In genomic region chr1:189860112-189860941, GRCm38 (mm10) we compare ENCODE assay signal across 9 mouse cellular contexts.
A peak's percentile ranks its signal among the peaks of the same experiment; 100 is the strongest.
DNase-seq lines count a peak whose midpoint lies in the region; ATAC-seq and TF ChIP-seq lines count a peak whose summit lies in the region.
"Had no signal": no experiment of that assay in that cellular context is flagged by ENCODE, and none has a peak within 500 bp of the region (broad histone marks: within the 10 kb centered on the region; RNA-seq: fewer than 3 reads in every experiment).

No protein-coding gene starts in this region.

- no peak overlapping the region for H3K9ac ChIP-seq in hindbrain, postnatal 0 days (replicated peaks; ENCODE audit: low read length)
- H3K9ac ChIP-seq in hindbrain, embryonic 11.5 days (ENCODE audit: low read depth, low read length): no peak overlapping the region
- H3K9ac ChIP-seq in embryonic facial prominence, embryonic 13.5 days: no peak overlapping the region

- 84% methylated on average over 17 of the region's 17 CpGs for WGBS in hindbrain, postnatal 0 days
- 88% methylated on average over 17 of the region's 17 CpGs for WGBS in hindbrain, embryonic 11.5 days
- WGBS in embryonic facial prominence, embryonic 13.5 days: 86% methylated on average over 17 of the region's 17 CpGs

- TF ChIP-seq CTCF in hindbrain, postnatal 0 days (IDR thresholded peaks at IDR 0.05; ENCODE audit: low read depth): peak; percentile 34; the same call in 1 of the 2 replicates

- no peaks in the 10 kb centered on the region for H3K4me1 ChIP-seq in hindbrain, postnatal 0 days (ENCODE audit: insufficient read depth, low read length)
- no peaks in the 10 kb centered on the region for H3K4me1 ChIP-seq in hindbrain, embryonic 11.5 days (replicated peaks; ENCODE audit: control insufficient read depth, insufficient read depth, low read length)
- peaks cover 17% of the 10 kb centered on the region for H3K4me1 ChIP-seq in embryonic facial prominence, embryonic 13.5 days

- no peak overlapping the region for H3K4me3 ChIP-seq in hindbrain, postnatal 0 days (ENCODE audit: low read length)
- no peak overlapping the region for H3K4me3 ChIP-seq in hindbrain, embryonic 11.5 days (ENCODE audit: low read depth, low read length)
- no peak overlapping the region for H3K4me3 ChIP-seq in embryonic facial prominence, embryonic 13.5 days

- ATAC-seq in hindbrain, postnatal 0 days: no peak
- no peak for ATAC-seq in hindbrain, embryonic 11.5 days (ENCODE audit: low FRiP score)
- no peak for ATAC-seq in embryonic facial prominence, embryonic 13.5 days (ENCODE audit: insufficient number of reproducible peaks, insufficient read depth, low FRiP score, low TSS enrichment, low read depth)

- H3K27ac ChIP-seq in hindbrain, postnatal 0 days: no peak overlapping the region
- H3K27ac ChIP-seq in hindbrain, embryonic 11.5 days (ENCODE audit: low read depth, low read length): no peak overlapping the region
- peak overlapping the region; percentile 28; the same call in 1 of the 2 replicates for H3K27ac ChIP-seq in embryonic facial prominence, embryonic 13.5 days

- H3K9me3 ChIP-seq in hindbrain, postnatal 0 days (ENCODE audit: low read length): no peaks in the 10 kb centered on the region
- no peaks in the 10 kb centered on the region for H3K9me3 ChIP-seq in hindbrain, embryonic 11.5 days (ENCODE audit: control insufficient read depth, low read length)
- no peaks in the 10 kb centered on the region for H3K9me3 ChIP-seq in embryonic facial prominence, embryonic 13.5 days

- H3K27me3 ChIP-seq in hindbrain, postnatal 0 days (ENCODE audit: insufficient read depth, low read length): no peaks in the 10 kb centered on the region
- no peaks in the 10 kb centered on the region for H3K27me3 ChIP-seq in hindbrain, embryonic 11.5 days (ENCODE audit: control insufficient read depth, insufficient read depth, low read length)
- no peaks in the 10 kb centered on the region for H3K27me3 ChIP-seq in embryonic facial prominence, embryonic 13.5 days

- H3K4me2 ChIP-seq in hindbrain, postnatal 0 days (ENCODE audit: low read depth, low read length): no peak overlapping the region
- H3K4me2 ChIP-seq in hindbrain, embryonic 11.5 days (replicated peaks; ENCODE audit: low read depth, low read length): no peak overlapping the region
- H3K4me2 ChIP-seq in embryonic facial prominence, embryonic 13.5 days: no peak overlapping the region

- no peaks in the 10 kb centered on the region for H3K36me3 ChIP-seq in hindbrain, postnatal 0 days (ENCODE audit: insufficient read depth, low read length)
- H3K36me3 ChIP-seq in hindbrain, embryonic 11.5 days (ENCODE audit: control insufficient read depth, insufficient read depth, low read length): no peaks in the 10 kb centered on the region
- H3K36me3 ChIP-seq in embryonic facial prominence, embryonic 13.5 days: peaks cover 67% of the 10 kb centered on the region

- no peak for DNase-seq in hindbrain, postnatal 0 days (ENCODE audit: low spot score)
- no peak for DNase-seq in hindbrain, embryonic 11.5 days (ENCODE audit: low spot score)
- peak; percentile 67 for DNase-seq in A20 (ENCODE audit: low read depth, low spot score)
- DNase-seq in lung, postnatal 4 days: peak; percentile 18 to 41
- no peak for DNase-seq in urinary bladder, adult 18-20 months (ENCODE audit: low spot score in 2 of 2)
- DNase-seq in frontal cortex, postnatal 36 days (ENCODE audit: low spot score in 2 of 2): no peak
- DNase-seq in spleen, postnatal 10 days (ENCODE audit: low spot score in 2 of 2): no peak
- DNase-seq: cerebellum, adult 11-12 months had no signal

Comparison
In these comparisons a context has a peak if more than half of its experiments do, and no peak if none do; other contexts are left out.
1. DNase-seq: peak in A20 (single experiment) and lung, postnatal 4 days (2 of 2); none in hindbrain, postnatal 0 days (single experiment), hindbrain, embryonic 11.5 days (single experiment), urinary bladder, adult 18-20 months (0 of 2), frontal cortex, postnatal 36 days (0 of 2) and spleen, postnatal 10 days (0 of 2).